Mouse (Mus musculus): ENCODE measurements around the gene Stkld1. TPM values are rescaled to one million over a fixed set of nuclear protein-coding genes. Genes with fewer than 3 reads are reported as not detected.

The Stkld1 gene
- polyA plus RNA-seq, 1 experiment: 0.02 TPM

- H3ac ChIP-seq (ENCODE audit: control insufficient read depth, insufficient read length): no peak overlapping the region
- no peaks in the 10 kb centered on the region for H3K79me2 ChIP-seq (ENCODE audit: control insufficient read depth, insufficient read depth)
- peaks cover 15% of the 10 kb centered on the region for H3K36me3 ChIP-seq (ENCODE audit: control insufficient read depth, insufficient read depth)
- TF ChIP-seq SRF (IDR thresholded peaks at IDR 0.05; ENCODE audit: control insufficient read depth, insufficient read length, low read depth) (no peak), USF1 (IDR thresholded peaks at IDR 0.05; ENCODE audit: low read depth) (no peak), TCF3 (IDR thresholded peaks at IDR 0.05; ENCODE audit: insufficient read length, low read depth) (no peak), MYOG (IDR thresholded peaks at IDR 0.05; ENCODE audit: control insufficient read depth in 1 of 3, insufficient read depth in 1 of 3, insufficient read length in 2 of 3, low read depth in 2 of 3) (no peak), POLR2AphosphoS2 (IDR thresholded peaks at IDR 0.05; ENCODE audit: insufficient read length, low read depth) (peak; percentile 63), MYOD1 (IDR thresholded peaks at IDR 0.05; ENCODE audit: control insufficient read depth in 1 of 3, insufficient read length in 2 of 3, low read depth in 2 of 3) (no peak), TCF12 (IDR thresholded peaks at IDR 0.05; ENCODE audit: insufficient read depth, poor library complexity, severe bottlenecking) (no peak)
- no peak overlapping the region for H3K4me3 ChIP-seq
- H3K4me2 ChIP-seq (ENCODE audit: low read depth): no peak overlapping the region
- no peaks in the 10 kb centered on the region for H3K27me3 ChIP-seq (ENCODE audit: control insufficient read depth, insufficient read depth, insufficient read length)
These were observed 17.6 kb downstream of the Stkld1 start for GRCm38 (mm10) chr2:26951346-26951905.

GRCm38 (mm10) chr2:26952193-26952592 is 18.3 kb downstream of the Stkld1 start:
- H3K4me2 ChIP-seq (ENCODE audit: low read depth): no peak overlapping the region
- no peaks in the 10 kb centered on the region for H3K27me3 ChIP-seq (ENCODE audit: control insufficient read depth, insufficient read depth, insufficient read length)
- no peaks in the 10 kb centered on the region for H3K79me2 ChIP-seq (ENCODE audit: control insufficient read depth, insufficient read depth)
- H3K4me3 ChIP-seq: no peak overlapping the region
- no peak overlapping the region for H3ac ChIP-seq (ENCODE audit: control insufficient read depth, insufficient read length)
- H3K36me3 ChIP-seq (ENCODE audit: control insufficient read depth, insufficient read depth): peaks cover 23% of the 10 kb centered on the region
- TF ChIP-seq E2F4 (IDR thresholded peaks at IDR 0.05; ENCODE audit: insufficient read depth) (no peak), REST (IDR thresholded peaks at IDR 0.05; ENCODE audit: insufficient read depth, insufficient read length) (no peak), POLR2A (IDR thresholded peaks at IDR 0.05; ENCODE audit: insufficient read length, low read depth) (no peak), MYOD1 (IDR thresholded peaks at IDR 0.05; ENCODE audit: control insufficient read depth in 1 of 3, insufficient read length in 2 of 3, low read depth in 2 of 3) (no peak), USF1 (IDR thresholded peaks at IDR 0.05; ENCODE audit: low read depth) (no peak), TCF12 (IDR thresholded peaks at IDR 0.05; ENCODE audit: insufficient read depth, poor library complexity, severe bottlenecking) (no peak), SRF (IDR thresholded peaks at IDR 0.05; ENCODE audit: control insufficient read depth, insufficient read length, low read depth) (no peak), CEBPB (IDR thresholded peaks at IDR 0.05; ENCODE audit: insufficient read depth, poor library complexity, severe bottlenecking) (no peak), POLR2AphosphoS2 (IDR thresholded peaks at IDR 0.05; ENCODE audit: insufficient read length, low read depth) (no peak), TCF3 (IDR thresholded peaks at IDR 0.05; ENCODE audit: insufficient read length, low read depth) (no peak), MAX (IDR thresholded peaks at IDR 0.05; ENCODE audit: low read depth) (no peak)

- no peaks in the 10 kb centered on the region for H3K27me3 ChIP-seq (ENCODE audit: control insufficient read depth, insufficient read depth, insufficient read length)
- H3K4me3 ChIP-seq: no peak overlapping the region
- no peak overlapping the region for H3ac ChIP-seq (ENCODE audit: control insufficient read depth, insufficient read length)
- TF ChIP-seq MAX (IDR thresholded peaks at IDR 0.05; ENCODE audit: low read depth) (no peak), MYOD1 (IDR thresholded peaks at IDR 0.05; ENCODE audit: control insufficient read depth in 1 of 3, insufficient read length in 2 of 3, low read depth in 2 of 3) (no peak), REST (IDR thresholded peaks at IDR 0.05; ENCODE audit: insufficient read depth, insufficient read length) (no peak), SRF (IDR thresholded peaks at IDR 0.05; ENCODE audit: control insufficient read depth, insufficient read length, low read depth) (no peak), POLR2A (IDR thresholded peaks at IDR 0.05; ENCODE audit: insufficient read length, low read depth) (no peak), TCF12 (IDR thresholded peaks at IDR 0.05; ENCODE audit: insufficient read depth, poor library complexity, severe bottlenecking) (no peak), MYOG (IDR thresholded peaks at IDR 0.05; ENCODE audit: control insufficient read depth in 1 of 3, insufficient read depth in 1 of 3, insufficient read length in 2 of 3, low read depth in 2 of 3) (no peak), CEBPB (IDR thresholded peaks at IDR 0.05; ENCODE audit: insufficient read depth, poor library complexity, severe bottlenecking) (no peak)
- H3K79me2 ChIP-seq (ENCODE audit: control insufficient read depth, insufficient read depth): no peaks in the 10 kb centered on the region
- H3K36me3 ChIP-seq (ENCODE audit: control insufficient read depth, insufficient read depth): peaks cover 29% of the 10 kb centered on the region
- H3K4me2 ChIP-seq (ENCODE audit: low read depth): no peak overlapping the region
These were observed 19.0 kb downstream of the Stkld1 start for GRCm38 (mm10) chr2:26952866-26953265.

GRCm38 (mm10) chr2:26954735-26955395 is 21.0 kb downstream of the Stkld1 start:
- no peak overlapping the region for H3K4me3 ChIP-seq
- TF ChIP-seq REST (IDR thresholded peaks at IDR 0.05; ENCODE audit: insufficient read depth, insufficient read length) (no peak), TCF12 (IDR thresholded peaks at IDR 0.05; ENCODE audit: insufficient read depth, poor library complexity, severe bottlenecking) (no peak), POLR2AphosphoS2 (IDR thresholded peaks at IDR 0.05; ENCODE audit: insufficient read length, low read depth) (no peak), TCF3 (IDR thresholded peaks at IDR 0.05; ENCODE audit: insufficient read length, low read depth) (no peak), CEBPB (IDR thresholded peaks at IDR 0.05; ENCODE audit: insufficient read depth, poor library complexity, severe bottlenecking) (no peak), MAX (IDR thresholded peaks at IDR 0.05; ENCODE audit: low read depth) (no peak), E2F4 (IDR thresholded peaks at IDR 0.05; ENCODE audit: insufficient read depth) (no peak), MYOD1 (IDR thresholded peaks at IDR 0.05; ENCODE audit: control insufficient read depth in 1 of 3, insufficient read length in 2 of 3, low read depth in 2 of 3) (no peak)
- H3K36me3 ChIP-seq (ENCODE audit: control insufficient read depth, insufficient read depth): peaks cover 42% of the 10 kb centered on the region
- H3K4me2 ChIP-seq (ENCODE audit: low read depth): no peak overlapping the region
- no peaks in the 10 kb centered on the region for H3K27me3 ChIP-seq (ENCODE audit: control insufficient read depth, insufficient read depth, insufficient read length)
- H3K79me2 ChIP-seq (ENCODE audit: control insufficient read depth, insufficient read depth): no peaks in the 10 kb centered on the region
- no peak overlapping the region for H3ac ChIP-seq (ENCODE audit: control insufficient read depth, insufficient read length)
